Mouse (Mus musculus): ENCODE data around the gene Gm3625. TPM values are rescaled to one million over a fixed set of nuclear protein-coding genes. Genes with fewer than 3 reads are reported as not detected.

The Gm3625 gene
- not detected in 2 replicates for total RNA-seq (2014; rRNA removed)
- polyA plus RNA-seq (2015; fragmentation: Nextera tagmentation; extraction: Ambion mirVana), result not detected in 2 replicates

GRCm38 (mm10) chr12:4592541-4593165 is at the start of gene Gm3625, which contains the start of gene Itsn2:
Gene Gm3625 (minus strand): TSS chr12:4592927.
Gene Itsn2 (plus strand): TSS chr12:4592638.
- peak; percentile 79 for DNase-seq (ENCODE audit: low spot score)
- no peaks in the 10 kb centered on the region for H3K36me3 ChIP-seq (ENCODE audit: insufficient read depth, low read length)
- H3K27ac ChIP-seq, result peak within 1 kb of the TSS; percentile 85
- no peaks in the 10 kb centered on the region for H3K9me3 ChIP-seq (ENCODE audit: low read length)
- H3K4me1 ChIP-seq (ENCODE audit: insufficient read depth, low read length), result no peaks in the 10 kb centered on the region
- no peaks in the 10 kb centered on the region for H3K27me3 ChIP-seq (ENCODE audit: insufficient read depth, low read length)
- peak within 1 kb of the TSS; percentile 86 for H3K4me2 ChIP-seq (ENCODE audit: low read depth, low read length)
- ATAC-seq, result peak; percentile 88
- under 1% methylated on average over 38 of the region's 49 CpGs for WGBS
- H3K4me3 ChIP-seq (ENCODE audit: low read length), result peak within 1 kb of the TSS; percentile 74
- TF ChIP-seq CTCF (IDR thresholded peaks at IDR 0.05; ENCODE audit: low read depth), result no peak
- H3K9ac ChIP-seq (replicated peaks; ENCODE audit: low read length), result peak within 1 kb of the TSS; percentile 94

GRCm38 (mm10) chr12:4640737-4641136 is 48.0 kb upstream of the Gm3625 start:
- Histone ChIP-seq H3K9ac (replicated peaks; ENCODE audit: low read length) (no peak overlapping the region), H3K4me1 (ENCODE audit: insufficient read depth, low read length) (no peaks in the 10 kb centered on the region), H3K9me3 (ENCODE audit: low read length) (no peaks in the 10 kb centered on the region), H3K4me2 (ENCODE audit: low read depth, low read length) (no peak overlapping the region), H3K27ac (no peak overlapping the region), H3K4me3 (ENCODE audit: low read length) (no peak overlapping the region), H3K36me3 (ENCODE audit: insufficient read depth, low read length) (peaks cover 18% of the 10 kb centered on the region), H3K27me3 (ENCODE audit: insufficient read depth, low read length) (no peaks in the 10 kb centered on the region)
- DNase-seq (ENCODE audit: low spot score) (no peak), ATAC-seq (no peak)
- WGBS, result 88% methylated on average over 1 of the region's 1 CpGs
- TF ChIP-seq CTCF (IDR thresholded peaks at IDR 0.05; ENCODE audit: low read depth), result no peak

GRCm38 (mm10) chr12:4638438-4638837 is 45.7 kb upstream of the Gm3625 start:
- ATAC-seq, result no peak
- TF ChIP-seq CTCF (IDR thresholded peaks at IDR 0.05; ENCODE audit: low read depth), result no peak; the same call in 1 of the 2 replicates
- no peaks in the 10 kb centered on the region for H3K27me3 ChIP-seq (ENCODE audit: insufficient read depth, low read length)
- no peak overlapping the region for H3K27ac ChIP-seq
- peaks cover 31% of the 10 kb centered on the region for H3K36me3 ChIP-seq (ENCODE audit: insufficient read depth, low read length)
- H3K9ac ChIP-seq (replicated peaks; ENCODE audit: low read length), result no peak overlapping the region
- 88% methylated on average over 1 of the region's 1 CpGs for WGBS
- H3K4me2 ChIP-seq (ENCODE audit: low read depth, low read length), result no peak overlapping the region
- no peaks in the 10 kb centered on the region for H3K9me3 ChIP-seq (ENCODE audit: low read length)
- H3K4me1 ChIP-seq (ENCODE audit: insufficient read depth, low read length), result no peaks in the 10 kb centered on the region
- H3K4me3 ChIP-seq (ENCODE audit: low read length), result no peak overlapping the region
- no peak for DNase-seq (ENCODE audit: low spot score)

GRCm38 (mm10) chr12:4632957-4633356 is 40.2 kb upstream of the Gm3625 start:
- Histone ChIP-seq H3K4me1 (ENCODE audit: insufficient read depth, low read length) (no peaks in the 10 kb centered on the region), H3K9me3 (ENCODE audit: low read length) (no peaks in the 10 kb centered on the region), H3K4me3 (ENCODE audit: low read length) (no peak overlapping the region), H3K27me3 (ENCODE audit: insufficient read depth, low read length) (no peaks in the 10 kb centered on the region), H3K9ac (replicated peaks; ENCODE audit: low read length) (no peak overlapping the region), H3K4me2 (ENCODE audit: low read depth, low read length) (no peak overlapping the region), H3K27ac (no peak overlapping the region), H3K36me3 (ENCODE audit: insufficient read depth, low read length) (peaks cover 46% of the 10 kb centered on the region)
- no peak for TF ChIP-seq CTCF (IDR thresholded peaks at IDR 0.05; ENCODE audit: low read depth)
- WGBS, result 87% methylated on average over 8 of the region's 8 CpGs
- ATAC-seq, result no peak
- DNase-seq (ENCODE audit: low spot score), result no peak

- Histone ChIP-seq H3K36me3 (ENCODE audit: insufficient read depth, low read length) (no peaks in the 10 kb centered on the region), H3K27ac (no peak overlapping the region), H3K4me1 (ENCODE audit: insufficient read depth, low read length) (no peaks in the 10 kb centered on the region), H3K9ac (replicated peaks; ENCODE audit: low read length) (no peak overlapping the region), H3K4me2 (ENCODE audit: low read depth, low read length) (no peak overlapping the region), H3K27me3 (ENCODE audit: insufficient read depth, low read length) (no peaks in the 10 kb centered on the region), H3K9me3 (ENCODE audit: low read length) (no peaks in the 10 kb centered on the region), H3K4me3 (ENCODE audit: low read length) (no peak overlapping the region)
- no peak for TF ChIP-seq CTCF (IDR thresholded peaks at IDR 0.05; ENCODE audit: low read depth)
- ATAC-seq, result no peak
- 67% methylated on average over 1 of the region's 1 CpGs for WGBS
- DNase-seq (ENCODE audit: low spot score), result no peak
Observed at GRCm38 (mm10) chr12:4624201-4624600, 31.5 kb upstream of the Gm3625 start.

- Histone ChIP-seq H3K27ac (no peak overlapping the region), H3K9me3 (ENCODE audit: low read length) (no peaks in the 10 kb centered on the region), H3K4me2 (ENCODE audit: low read depth, low read length) (no peak overlapping the region), H3K4me1 (ENCODE audit: insufficient read depth, low read length) (no peaks in the 10 kb centered on the region), H3K36me3 (ENCODE audit: insufficient read depth, low read length) (no peaks in the 10 kb centered on the region), H3K27me3 (ENCODE audit: insufficient read depth, low read length) (no peaks in the 10 kb centered on the region), H3K9ac (replicated peaks; ENCODE audit: low read length) (no peak overlapping the region), H3K4me3 (ENCODE audit: low read length) (no peak overlapping the region)
- DNase-seq (ENCODE audit: low spot score), result no peak
- WGBS, result 66% methylated on average over 2 of the region's 2 CpGs
- no peak for TF ChIP-seq CTCF (IDR thresholded peaks at IDR 0.05; ENCODE audit: low read depth)
- ATAC-seq, result no peak
Observed at GRCm38 (mm10) chr12:4614722-4615121, 22.0 kb upstream of the Gm3625 start.

- no peaks in the 10 kb centered on the region for H3K36me3 ChIP-seq (ENCODE audit: insufficient read depth, low read length)
- no peaks in the 10 kb centered on the region for H3K4me1 ChIP-seq (ENCODE audit: insufficient read depth, low read length)
- H3K27ac ChIP-seq, result no peak overlapping the region
- no peak for ATAC-seq
- no peak for TF ChIP-seq CTCF (IDR thresholded peaks at IDR 0.05; ENCODE audit: low read depth)
- no peak overlapping the region for H3K4me3 ChIP-seq (ENCODE audit: low read length)
- H3K27me3 ChIP-seq (ENCODE audit: insufficient read depth, low read length), result no peaks in the 10 kb centered on the region
- H3K4me2 ChIP-seq (ENCODE audit: low read depth, low read length), result no peak overlapping the region
- WGBS, result 51% methylated on average over 3 of the region's 3 CpGs
- no peak for DNase-seq (ENCODE audit: low spot score)
- H3K9ac ChIP-seq (replicated peaks; ENCODE audit: low read length), result no peak overlapping the region
- no peaks in the 10 kb centered on the region for H3K9me3 ChIP-seq (ENCODE audit: low read length)
Observed at GRCm38 (mm10) chr12:4606625-4607024, 13.9 kb upstream of the Gm3625 start.
